Mouse (Mus musculus) heart, embryonic 12.5 days (tissue): ENCODE results near the gene Ntng1. TPM values are rescaled to one million over a fixed set of nuclear protein-coding genes. Genes with fewer than 3 reads are reported as not detected.

ENCODE experiments used
- ATAC-seq: fragments of 200-750 bp; cut with Nextera tagmentation; 2 replicates; pipeline ENCODE4 v1.8.0; 2017; ENCODE audit warnings: moderate TSS enrichment, moderate library complexity; ENCODE audit not compliant: insufficient number of reproducible peaks, low FRiP score
- H3K27ac ChIP-seq: fragments of 300-500 bp; sonication (generic); 2 replicates; pipeline ENCODE4 v1.5.1; 2016; ENCODE audit warnings: mild to moderate bottlenecking, moderate library complexity; ENCODE audit not compliant: poor library complexity, severe bottlenecking
- H3K27me3 ChIP-seq: fragments of 300-500 bp; sonication (generic); replicated peaks from 2 replicates; pipeline ENCODE4 v1.6.1; 2016; ENCODE audit warnings: mild to moderate bottlenecking, moderate library complexity
- H3K36me3 ChIP-seq: fragments of 300-500 bp; sonication (generic); 2 replicates; pipeline ENCODE4 v1.6.1; 2016; ENCODE audit warnings: mild to moderate bottlenecking, moderate library complexity
- H3K4me1 ChIP-seq: fragments of 300-500 bp; sonication (generic); replicated peaks from 2 replicates; pipeline ENCODE4 v1.6.1; 2016; ENCODE audit warnings: mild to moderate bottlenecking
- H3K4me2 ChIP-seq: fragments of 300-500 bp; sonication (generic); 2 replicates; pipeline ENCODE4 v1.6.1; 2016; ENCODE audit warnings: mild to moderate bottlenecking, moderate library complexity
- H3K4me3 ChIP-seq: fragments of 300-500 bp; sonication (generic); 2 replicates; pipeline ENCODE4 v1.5.1; 2016; ENCODE audit warnings: mild to moderate bottlenecking
- H3K9ac ChIP-seq: fragments of 300-500 bp; sonication (generic); 2 replicates; pipeline ENCODE4 v1.6.1; 2016; ENCODE audit warnings: mild to moderate bottlenecking, moderate library complexity
- H3K9me3 ChIP-seq: fragments of 300-500 bp; sonication (generic); replicated peaks from 2 replicates; pipeline ENCODE4 v1.6.1; 2016; ENCODE audit warnings: mild to moderate bottlenecking, moderate library complexity
- WGBS: fragments of 180-500 bp; shearing (Covaris S2); methylation state at CpG from one replicate; pipeline ENCODE4 v1.1.7; 2016; 5-methylcytosine and 5-hydroxymethylcytosine counted together
- polyA plus RNA-seq: library from polyadenylated mRNA; unstranded; fragments of >200 nt; fragmentation: Nextera tagmentation; extraction: Ambion mirVana; gene quantifications from 2 replicates; pipeline ENCODE4 v1.2.1, GENCODE M21; 2016

Ntng1 gene
- polyA plus RNA-seq, 1 experiment from 2014 or later: 0.26 TPM

DNA sequence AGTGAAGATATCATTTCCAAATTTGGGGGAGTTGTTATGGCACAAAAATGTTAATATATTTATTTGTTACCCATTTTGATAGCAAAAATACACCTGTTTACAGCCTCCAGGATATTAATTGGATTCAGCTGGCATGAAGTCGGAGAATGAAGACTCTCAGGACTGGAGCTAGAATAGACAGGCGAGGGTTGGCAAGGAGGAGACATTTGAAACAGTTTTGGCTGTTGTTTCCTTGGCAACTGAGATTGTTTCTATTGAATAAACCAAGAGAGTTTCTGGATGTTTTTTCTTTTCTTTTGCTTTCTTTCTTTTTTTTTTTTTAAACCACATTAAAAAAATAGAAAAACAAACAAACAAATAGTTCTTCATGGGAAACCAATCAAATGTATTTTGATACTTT lies 159.7 kb downstream of the Ntng1 start:
- Histone ChIP-seq H3K4me2 (no peak overlapping the region), H3K36me3 (no peaks in the 10 kb centered on the region), H3K27ac (no peak overlapping the region), H3K4me1 (no peaks in the 10 kb centered on the region), H3K9me3 (no peaks in the 10 kb centered on the region), H3K27me3 (no peaks in the 10 kb centered on the region), H3K9ac (no peak overlapping the region), H3K4me3 (no peak overlapping the region)
- no peak for ATAC-seq
- 64% methylated on average over 2 of the region's 2 CpGs for WGBS

DNA sequence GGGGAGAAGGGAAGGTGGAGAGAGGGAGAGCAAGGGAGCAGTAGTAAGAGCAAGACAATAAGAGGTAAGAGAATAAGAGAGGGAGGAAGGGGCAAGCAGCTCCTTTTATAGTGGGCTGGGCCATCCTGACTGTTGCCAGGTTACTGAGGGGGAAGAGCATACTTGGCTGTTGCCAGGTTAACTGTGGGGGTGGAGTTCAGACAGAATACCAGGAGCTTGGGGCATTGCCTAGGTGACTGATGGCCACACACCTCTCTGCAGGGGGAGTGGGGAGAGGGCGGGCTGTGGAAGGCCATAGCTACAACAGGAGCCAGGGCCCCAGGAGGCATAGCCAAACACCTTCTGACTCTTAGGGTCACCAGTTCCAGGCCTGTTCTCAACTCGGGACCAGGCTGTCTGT lies 166.2 kb downstream of the Ntng1 start:
- Histone ChIP-seq H3K9me3 (no peaks in the 10 kb centered on the region), H3K36me3 (no peaks in the 10 kb centered on the region), H3K27ac (no peak overlapping the region), H3K4me3 (no peak overlapping the region), H3K4me2 (no peak overlapping the region), H3K4me1 (no peaks in the 10 kb centered on the region), H3K27me3 (no peaks in the 10 kb centered on the region), H3K9ac (no peak overlapping the region)
- no peak for ATAC-seq
- 60% methylated on average over 2 of the region's 2 CpGs for WGBS

DNA sequence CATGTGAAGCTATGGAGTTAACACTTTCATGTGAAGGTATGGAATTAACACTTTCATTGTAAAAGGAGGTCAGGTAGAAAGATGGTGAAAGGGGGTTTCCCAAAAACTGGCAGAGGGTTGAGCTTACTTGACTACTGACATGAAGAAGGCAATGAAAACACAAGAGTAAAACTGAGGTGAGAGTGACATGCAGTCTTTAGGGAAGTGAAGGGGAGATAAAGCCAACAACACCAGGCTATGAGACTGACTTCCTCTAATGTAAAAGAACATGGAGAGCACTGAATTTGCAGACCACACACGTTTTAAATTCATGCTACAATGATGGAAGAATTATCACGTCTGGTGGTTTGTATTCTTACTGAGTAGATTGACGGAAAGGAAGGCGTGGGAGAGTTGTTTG lies 168.7 kb downstream of the Ntng1 start:
- Histone ChIP-seq H3K36me3 (no peaks in the 10 kb centered on the region), H3K27ac (no peak overlapping the region), H3K4me3 (no peak overlapping the region), H3K9me3 (no peaks in the 10 kb centered on the region), H3K27me3 (no peaks in the 10 kb centered on the region), H3K9ac (no peak overlapping the region), H3K4me2 (no peak overlapping the region), H3K4me1 (no peaks in the 10 kb centered on the region)
- WGBS: 64% methylated on average over 4 of the region's 4 CpGs
- ATAC-seq: no peak

DNA sequence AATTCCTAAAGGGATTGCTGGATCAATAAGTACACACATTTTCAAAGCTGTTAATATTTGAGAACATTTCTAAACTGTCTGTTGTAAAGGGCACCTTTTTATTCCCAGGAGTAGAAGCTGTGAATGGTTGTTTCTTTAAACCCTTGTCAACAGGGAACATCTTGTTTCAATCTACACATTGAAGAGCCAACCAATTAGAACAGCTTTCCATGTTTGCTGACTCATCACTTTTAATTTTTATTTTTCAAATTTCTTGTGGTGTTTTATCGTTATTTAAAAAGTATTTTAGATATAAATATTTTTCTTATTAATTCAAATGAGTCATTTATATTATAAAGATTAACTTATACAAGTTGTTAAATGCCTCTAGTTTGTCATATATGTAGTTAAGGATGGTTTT lies 172.3 kb downstream of the Ntng1 start:
- no peaks in the 10 kb centered on the region for H3K4me1 ChIP-seq
- H3K36me3 ChIP-seq: no peaks in the 10 kb centered on the region
- H3K27ac ChIP-seq: no peak overlapping the region
- H3K4me3 ChIP-seq: no peak overlapping the region
- H3K27me3 ChIP-seq: no peaks in the 10 kb centered on the region
- no peaks in the 10 kb centered on the region for H3K9me3 ChIP-seq
- WGBS: 54% methylated on average over 1 of the region's 1 CpGs
- H3K9ac ChIP-seq: no peak overlapping the region
- ATAC-seq: no peak
- no peak overlapping the region for H3K4me2 ChIP-seq

DNA sequence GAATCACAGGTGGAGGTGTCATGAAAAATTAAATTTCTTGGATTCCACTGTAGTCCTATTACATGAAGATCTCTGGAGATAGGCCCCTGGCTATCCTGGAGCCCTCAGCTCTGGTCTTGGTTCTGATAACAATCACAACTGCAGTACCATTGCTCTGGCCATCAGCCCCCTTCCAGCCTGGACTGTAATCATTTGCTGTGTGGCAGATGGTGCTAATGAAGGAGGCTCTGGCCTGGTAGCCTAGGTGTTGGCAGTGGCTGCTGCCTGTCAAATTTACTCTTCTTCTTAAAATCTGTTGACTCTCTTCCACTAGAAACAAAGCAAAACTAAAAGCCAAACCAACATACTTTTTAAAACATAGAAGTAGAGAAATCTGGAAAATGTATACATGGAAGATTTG lies 173.6 kb downstream of the Ntng1 start:
- Histone ChIP-seq H3K9ac (no peak overlapping the region), H3K4me2 (no peak overlapping the region), H3K9me3 (no peaks in the 10 kb centered on the region), H3K27ac (no peak overlapping the region), H3K4me1 (no peaks in the 10 kb centered on the region), H3K4me3 (no peak overlapping the region), H3K36me3 (no peaks in the 10 kb centered on the region), H3K27me3 (no peaks in the 10 kb centered on the region)
- no peak for ATAC-seq

DNA sequence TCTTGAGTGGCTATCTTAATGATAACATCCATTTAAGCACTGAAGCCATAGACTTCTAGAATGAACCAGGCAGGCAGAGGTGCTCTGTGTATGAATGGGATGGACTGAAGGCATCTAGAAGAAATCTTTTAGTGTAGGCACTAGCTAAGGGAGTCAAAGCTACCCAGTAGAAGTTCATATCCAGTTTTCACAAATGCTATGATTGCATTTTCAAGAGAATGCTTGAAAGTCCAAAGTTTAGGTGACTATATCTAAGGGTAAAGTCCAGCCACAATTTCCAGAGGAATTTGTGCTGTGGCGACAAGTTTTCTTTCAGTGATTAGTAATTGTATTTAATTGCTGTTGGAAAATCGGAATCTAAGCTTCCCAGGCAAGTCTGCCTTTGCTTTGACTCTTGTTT lies 181.2 kb downstream of the Ntng1 start:
- no peak overlapping the region for H3K9ac ChIP-seq
- H3K27ac ChIP-seq: no peak overlapping the region
- no peak for ATAC-seq
- H3K9me3 ChIP-seq: no peaks in the 10 kb centered on the region
- no peaks in the 10 kb centered on the region for H3K36me3 ChIP-seq
- H3K4me1 ChIP-seq: no peaks in the 10 kb centered on the region
- WGBS: 84% methylated on average over 2 of the region's 2 CpGs
- no peak overlapping the region for H3K4me2 ChIP-seq
- H3K27me3 ChIP-seq: no peaks in the 10 kb centered on the region
- no peak overlapping the region for H3K4me3 ChIP-seq

DNA sequence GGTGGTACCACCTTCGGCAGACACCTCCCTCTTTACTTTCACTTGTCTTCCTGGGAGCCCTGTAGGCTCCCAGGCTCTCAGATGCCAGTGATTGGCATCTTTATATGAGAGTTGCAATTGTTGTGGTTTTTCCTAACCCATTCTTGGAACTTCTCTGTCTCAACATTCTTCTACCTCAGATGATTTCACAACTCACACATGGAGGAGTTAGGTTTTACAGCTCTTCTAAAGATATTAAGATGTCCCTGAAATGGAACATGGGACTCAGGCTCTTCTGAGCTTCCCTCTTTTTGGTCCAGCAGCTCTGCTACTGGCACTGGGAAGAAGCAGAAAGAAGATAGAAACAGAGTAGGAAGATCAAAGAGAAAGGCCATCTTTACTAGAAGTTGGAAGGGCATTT lies 200.9 kb downstream of the Ntng1 start:
- no peaks in the 10 kb centered on the region for H3K4me1 ChIP-seq
- H3K27me3 ChIP-seq: no peaks in the 10 kb centered on the region
- H3K4me3 ChIP-seq: no peak overlapping the region
- no peak for ATAC-seq
- H3K4me2 ChIP-seq: no peak overlapping the region
- H3K36me3 ChIP-seq: no peaks in the 10 kb centered on the region
- H3K9me3 ChIP-seq: no peaks in the 10 kb centered on the region
- H3K27ac ChIP-seq: no peak overlapping the region
- 82% methylated on average over 1 of the region's 1 CpGs for WGBS
- H3K9ac ChIP-seq: no peak overlapping the region

DNA sequence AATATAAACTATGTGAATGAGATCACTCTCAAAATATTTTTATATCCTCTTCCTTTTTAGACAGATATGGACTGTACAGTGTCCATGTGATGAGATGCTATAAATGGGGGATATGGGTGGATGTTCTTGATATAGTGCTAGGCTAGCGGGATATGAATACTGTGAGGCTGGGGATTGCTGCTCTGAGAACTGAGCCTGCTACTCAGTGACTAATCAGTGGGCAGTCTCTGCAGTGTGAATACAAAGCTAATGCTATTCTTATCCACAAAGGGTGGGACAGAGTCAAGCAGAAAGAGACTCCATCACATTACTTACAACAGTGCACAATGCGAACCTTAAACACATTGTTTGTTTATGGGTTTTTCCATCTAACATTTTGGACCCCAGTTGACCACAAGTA lies 206.2 kb downstream of the Ntng1 start:
- Histone ChIP-seq H3K36me3 (no peaks in the 10 kb centered on the region), H3K27me3 (no peaks in the 10 kb centered on the region), H3K4me2 (no peak overlapping the region), H3K4me3 (no peak overlapping the region), H3K27ac (no peak overlapping the region), H3K9me3 (no peaks in the 10 kb centered on the region), H3K4me1 (no peaks in the 10 kb centered on the region), H3K9ac (no peak overlapping the region)
- no peak for ATAC-seq
- 80% methylated on average over 2 of the region's 2 CpGs for WGBS

DNA sequence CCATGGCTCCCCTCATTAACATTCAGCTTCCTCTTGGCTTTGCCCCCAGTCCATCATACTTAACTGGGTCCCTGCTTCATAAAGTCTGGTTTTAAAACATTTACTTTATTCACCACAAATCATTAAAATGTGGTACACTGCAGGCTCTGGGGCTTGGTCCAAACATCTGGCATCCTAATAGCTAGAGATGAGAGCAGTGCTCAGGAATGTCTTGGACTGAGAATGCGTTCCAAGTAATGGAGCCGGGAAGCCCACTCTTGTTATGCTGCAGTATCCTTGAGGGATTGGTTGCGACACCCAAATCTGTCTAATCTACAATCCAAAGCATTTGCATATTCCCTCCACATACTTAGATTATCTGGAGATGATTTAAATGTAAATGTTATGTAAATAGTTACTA lies 207.5 kb downstream of the Ntng1 start:
- Histone ChIP-seq H3K4me3 (no peak overlapping the region), H3K4me1 (no peaks in the 10 kb centered on the region), H3K9ac (no peak overlapping the region), H3K36me3 (no peaks in the 10 kb centered on the region), H3K9me3 (no peaks in the 10 kb centered on the region), H3K4me2 (no peak overlapping the region), H3K27me3 (no peaks in the 10 kb centered on the region), H3K27ac (no peak overlapping the region)
- 81% methylated on average over 3 of the region's 3 CpGs for WGBS
- ATAC-seq: no peak

DNA sequence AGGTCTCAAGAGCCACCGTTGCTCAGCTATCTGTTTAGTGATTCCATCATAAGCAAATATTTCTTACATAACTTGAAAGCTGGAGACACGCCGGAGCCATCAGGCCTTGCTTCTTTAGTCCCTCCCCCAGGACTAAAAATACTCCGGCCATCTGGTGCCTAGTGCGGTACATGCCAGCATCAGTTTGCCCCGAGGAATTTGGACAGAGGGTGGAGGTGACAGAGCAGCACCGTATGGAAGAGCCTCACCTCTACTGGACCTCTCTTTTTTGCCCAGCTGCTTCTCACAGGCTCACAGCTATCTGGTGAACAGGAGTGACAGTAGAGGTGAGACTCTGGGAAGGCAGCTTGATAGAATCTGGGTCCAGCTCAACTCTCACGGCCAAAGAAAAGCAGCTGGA lies 211.6 kb downstream of the Ntng1 start:
- no peak overlapping the region for H3K9ac ChIP-seq
- 42% methylated on average over 8 of the region's 8 CpGs for WGBS
- H3K9me3 ChIP-seq: no peaks in the 10 kb centered on the region
- H3K4me1 ChIP-seq: no peaks in the 10 kb centered on the region
- H3K27me3 ChIP-seq: no peaks in the 10 kb centered on the region
- no peak overlapping the region for H3K4me3 ChIP-seq
- no peak for ATAC-seq
- no peak overlapping the region for H3K4me2 ChIP-seq
- H3K36me3 ChIP-seq: no peaks in the 10 kb centered on the region
- H3K27ac ChIP-seq: no peak overlapping the region

DNA sequence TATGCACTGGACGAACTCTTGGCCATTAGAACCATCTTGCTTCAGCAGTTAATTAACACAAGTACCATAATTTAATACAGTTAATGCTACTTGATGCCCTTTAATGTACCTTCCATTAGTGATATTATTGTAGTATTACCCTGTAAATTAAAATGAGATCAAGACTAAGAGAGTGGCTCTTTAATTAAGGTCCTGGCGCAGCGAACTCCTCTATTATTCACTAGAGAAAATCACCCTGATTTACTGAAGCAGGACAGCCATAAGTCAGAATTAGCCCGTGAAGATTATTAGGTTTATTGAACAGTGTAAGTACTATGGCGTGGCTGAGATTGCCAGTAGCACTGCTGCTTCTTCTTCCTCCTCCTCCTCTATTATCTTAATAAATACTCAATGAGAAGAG lies 212.8 kb downstream of the Ntng1 start:
- Histone ChIP-seq H3K27me3 (no peaks in the 10 kb centered on the region), H3K9me3 (no peaks in the 10 kb centered on the region), H3K27ac (no peak overlapping the region), H3K4me2 (no peak overlapping the region), H3K36me3 (no peaks in the 10 kb centered on the region), H3K4me1 (no peaks in the 10 kb centered on the region), H3K4me3 (no peak overlapping the region), H3K9ac (no peak overlapping the region)
- no peak for ATAC-seq
- 84% methylated on average over 5 of the region's 5 CpGs for WGBS

DNA sequence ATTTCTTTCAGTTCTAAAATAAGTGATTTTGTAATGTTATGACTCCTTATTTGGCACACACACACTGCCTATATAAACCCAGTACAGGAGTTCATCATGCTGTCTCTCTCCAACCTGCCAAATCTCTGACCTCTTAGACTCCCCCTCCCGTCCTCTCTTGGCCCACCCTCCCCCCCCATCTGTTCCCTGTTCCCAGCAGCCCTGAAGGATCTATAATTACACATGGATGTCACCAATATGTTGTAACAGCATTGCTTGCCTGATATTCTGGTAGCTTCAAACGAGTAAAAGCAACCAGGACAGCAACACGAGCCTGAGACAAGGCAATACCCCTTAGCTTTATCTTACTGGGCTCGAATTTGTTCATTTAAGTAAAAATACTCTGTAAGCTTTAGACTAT lies 220.0 kb downstream of the Ntng1 start:
- H3K9ac ChIP-seq: no peak overlapping the region
- H3K27me3 ChIP-seq: peaks cover under 1% of the 10 kb centered on the region
- no peaks in the 10 kb centered on the region for H3K9me3 ChIP-seq
- ATAC-seq: no peak
- WGBS: 58% methylated on average over 4 of the region's 4 CpGs
- no peak overlapping the region for H3K4me2 ChIP-seq
- no peaks in the 10 kb centered on the region for H3K4me1 ChIP-seq
- no peak overlapping the region for H3K27ac ChIP-seq
- no peak overlapping the region for H3K4me3 ChIP-seq
- H3K36me3 ChIP-seq: no peaks in the 10 kb centered on the region
